Mouse (Mus musculus) spleen, adult 2 months (tissue): ENCODE measurements around the gene Lonp1. TPM values are rescaled to one million over a fixed set of nuclear protein-coding genes. Genes with fewer than 3 reads are reported as not detected.

Experiments used
- DNase-seq, 2 experiments: peaks; one replicate each; pipeline versions ENCODE4 v3.0.0 to v3.0.0-alpha.2; 2012 to 2021; ENCODE audit warnings: low spot score in 2 of 2, low read depth in 1 of 2
- H3K27ac ChIP-seq: fragments of 200-500 bp; 2 replicates; pipeline ENCODE4 v1.5.1; 2012; ENCODE audit warnings: low read length, inconsistent platforms; ENCODE audit not compliant: insufficient read depth
- H3K27me3 ChIP-seq: fragments of 200-500 bp; 2 replicates; pipeline ENCODE4 v1.6.1; 2012; ENCODE audit warnings: mild to moderate bottlenecking, moderate library complexity, low read length, inconsistent platforms; ENCODE audit not compliant: control insufficient read depth, insufficient read depth
- H3K36me3 ChIP-seq: fragments of 200-500 bp; 2 replicates; pipeline ENCODE4 v1.6.1; 2012; ENCODE audit warnings: mild to moderate bottlenecking, low read length, inconsistent platforms; ENCODE audit not compliant: control insufficient read depth, insufficient read depth
- H3K4me1 ChIP-seq: fragments of 200-500 bp; 2 replicates; pipeline ENCODE4 v1.6.1; 2011; ENCODE audit warnings: inconsistent platforms; ENCODE audit not compliant: control insufficient read depth, insufficient read depth, insufficient read length
- H3K4me3 ChIP-seq: fragments of 200-500 bp; 2 replicates; pipeline ENCODE4 v1.5.1; 2011; ENCODE audit warnings: mild to moderate bottlenecking, inconsistent platforms; ENCODE audit not compliant: insufficient read depth, insufficient read length; ENCODE audit errors: extremely low read depth
- CTCF ChIP-seq: fragments of 200-500 bp; IDR thresholded peaks from 2 replicates; pipeline ENCODE4 v1.5.1; 2011; ENCODE audit warnings: mild to moderate bottlenecking, inconsistent platforms; ENCODE audit not compliant: insufficient read depth, insufficient read length, insufficient replicate concordance; ENCODE audit errors: extremely low read depth
- POLR2A ChIP-seq: fragments of 200-500 bp; IDR thresholded peaks from 2 replicates; pipeline ENCODE4 v1.6.1; 2011; ENCODE audit warnings: low read depth, low read length, inconsistent platforms
- WGBS: fragments of 180-500 bp; shearing (Covaris S2); methylation state at CpG from one replicate; pipeline ENCODE4 v1.1.7; 2018; 5-methylcytosine and 5-hydroxymethylcytosine counted together
- polyA plus RNA-seq: library from polyadenylated mRNA; depleted of rRNA; stranded (reverse); fragments of >200 nt; gene quantifications from 2 replicates; pipeline ENCODE4 v1.2.3, GENCODE M21; 2012

Lonp1 gene
- polyA plus RNA-seq, 1 experiment: 35.2 TPM

DNA sequence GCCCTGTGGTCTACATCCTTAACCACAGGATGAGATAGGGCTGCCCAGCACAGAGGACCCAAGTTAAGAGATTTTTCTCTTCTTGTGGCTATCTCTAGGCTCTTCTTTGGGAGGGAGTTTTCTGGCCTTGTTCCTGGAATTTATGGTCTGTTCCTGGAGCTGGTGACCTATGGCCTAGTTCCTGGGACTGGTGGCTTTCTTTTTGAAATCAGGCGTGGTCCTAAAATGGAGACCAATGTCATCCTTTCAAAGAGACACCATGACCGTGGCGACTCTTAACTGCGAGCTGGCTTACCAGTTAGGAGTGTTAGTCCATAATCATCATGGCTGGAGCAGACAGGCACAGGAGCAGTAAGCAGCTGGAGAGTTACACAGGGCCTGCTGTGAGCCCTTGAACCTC, 39.7 kb upstream of the Lonp1 start:
- Histone ChIP-seq H3K36me3 (no peaks in the 10 kb centered on the region), H3K27me3 (no peaks in the 10 kb centered on the region), H3K27ac (no peak overlapping the region), H3K4me3 (no peak overlapping the region), H3K4me1 (peaks cover 2% of the 10 kb centered on the region; the same call in 1 of the 2 replicates)
- DNase-seq: no peak
- TF ChIP-seq CTCF (no peak), POLR2A (no peak)
- WGBS: 91% methylated on average over 4 of the region's 4 CpGs

DNA sequence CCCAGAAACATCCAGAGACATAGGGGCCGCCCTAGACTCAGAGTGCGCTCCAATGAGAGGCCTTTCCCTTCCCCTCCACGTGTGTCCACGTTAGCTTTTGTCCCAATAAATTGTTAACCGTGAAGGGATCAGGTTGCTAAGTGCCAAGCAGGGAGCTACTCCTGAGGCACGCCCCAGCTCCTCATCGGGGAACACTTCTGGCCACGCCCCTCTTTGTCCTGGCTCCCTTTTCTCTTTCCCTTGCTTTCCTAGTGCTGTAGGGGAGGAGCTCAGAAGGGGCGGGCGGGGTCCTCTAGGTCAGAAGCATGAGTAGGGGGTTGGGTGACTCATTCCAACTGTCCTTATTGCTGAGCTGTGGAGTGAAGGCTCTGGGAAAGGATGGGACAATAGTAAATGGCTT, 37.6 kb upstream of the Lonp1 start:
- WGBS: 55% methylated on average over 10 of the region's 10 CpGs
- no peaks in the 10 kb centered on the region for H3K36me3 ChIP-seq
- no peak for DNase-seq
- H3K27me3 ChIP-seq: no peaks in the 10 kb centered on the region
- no peak for TF ChIP-seq CTCF
- no peak for TF ChIP-seq POLR2A
- H3K4me3 ChIP-seq: no peak overlapping the region
- H3K4me1 ChIP-seq: peaks cover 2% of the 10 kb centered on the region; the same call in 1 of the 2 replicates
- H3K27ac ChIP-seq: no peak overlapping the region

DNA sequence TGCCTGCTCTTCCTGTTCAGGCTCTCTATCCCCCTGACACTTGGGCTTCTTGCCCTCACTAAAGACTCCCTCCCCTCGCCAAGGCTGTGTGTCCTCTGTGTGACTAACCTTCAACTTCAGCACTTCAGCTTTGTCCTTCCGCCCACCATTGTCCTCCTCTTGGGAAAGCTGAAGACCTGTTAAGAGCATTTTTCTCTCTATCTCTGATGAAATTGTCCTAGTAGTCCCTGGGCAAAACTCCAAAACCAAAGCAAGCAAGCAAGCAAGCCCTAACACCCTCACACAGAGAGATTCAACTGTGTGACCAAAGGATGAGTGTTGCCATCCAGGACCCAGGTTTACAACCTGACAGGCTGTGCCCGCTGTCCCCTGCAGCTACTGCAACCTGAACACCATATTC, 37.0 kb upstream of the Lonp1 start:
- no peak for TF ChIP-seq CTCF
- no peak for TF ChIP-seq POLR2A
- Histone ChIP-seq H3K27me3 (no peaks in the 10 kb centered on the region), H3K36me3 (no peaks in the 10 kb centered on the region), H3K27ac (no peak overlapping the region), H3K4me1 (peaks cover 1% of the 10 kb centered on the region; the same call in 1 of the 2 replicates), H3K4me3 (no peak overlapping the region)
- no peak for DNase-seq
- WGBS: 82% methylated on average over 3 of the region's 3 CpGs

DNA sequence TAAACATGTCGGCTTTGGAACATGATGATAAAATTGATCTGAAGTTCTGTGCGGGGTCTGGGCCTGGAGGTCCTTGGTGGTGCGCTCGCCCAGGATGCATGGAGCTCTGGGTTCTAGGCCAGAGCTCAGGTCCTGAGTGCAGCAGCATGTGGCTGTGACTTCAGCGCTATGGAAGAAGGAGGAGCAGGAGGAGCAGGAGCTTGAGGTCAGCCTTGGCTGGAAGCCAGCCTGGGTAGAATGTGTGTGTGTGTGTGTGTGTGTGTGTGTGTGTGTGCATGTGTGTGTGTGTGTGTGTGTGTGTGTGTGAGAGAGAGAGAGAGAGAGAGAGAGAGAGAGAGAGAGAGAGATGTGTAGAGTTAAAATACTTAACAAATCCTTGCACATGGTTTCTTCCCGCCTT, 29.5 kb upstream of the Lonp1 start:
- H3K4me3 ChIP-seq: no peak overlapping the region
- no peaks in the 10 kb centered on the region for H3K27me3 ChIP-seq
- H3K4me1 ChIP-seq: no peaks in the 10 kb centered on the region
- 80% methylated on average over 6 of the region's 6 CpGs for WGBS
- no peak for DNase-seq
- no peak overlapping the region for H3K27ac ChIP-seq
- TF ChIP-seq CTCF: no peak
- TF ChIP-seq POLR2A: no peak
- no peaks in the 10 kb centered on the region for H3K36me3 ChIP-seq

DNA sequence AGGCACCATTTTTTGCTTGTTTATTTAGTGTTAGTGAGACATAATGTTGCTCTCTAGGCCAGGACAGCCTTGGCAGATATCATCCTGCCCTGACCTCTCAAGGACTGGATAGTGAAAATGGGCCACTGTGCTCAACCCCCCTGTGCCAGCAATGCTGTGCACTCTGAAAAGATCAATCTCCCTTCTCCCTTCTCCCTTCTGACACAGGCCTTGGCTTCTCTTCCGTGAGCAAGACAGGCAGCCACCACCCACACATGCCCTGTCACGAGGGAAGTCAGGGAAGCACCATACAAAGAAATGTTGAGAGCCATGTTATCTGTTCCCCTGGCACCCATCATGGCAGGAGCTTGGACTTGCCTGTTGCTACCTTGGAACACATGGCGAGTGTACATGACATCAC, 28.6 kb upstream of the Lonp1 start:
- H3K27ac ChIP-seq: no peak overlapping the region
- TF ChIP-seq CTCF (no peak), POLR2A (no peak)
- 75% methylated on average over 3 of the region's 3 CpGs for WGBS
- no peak for DNase-seq
- H3K4me1 ChIP-seq: no peaks in the 10 kb centered on the region
- H3K36me3 ChIP-seq: no peaks in the 10 kb centered on the region
- no peaks in the 10 kb centered on the region for H3K27me3 ChIP-seq
- no peak overlapping the region for H3K4me3 ChIP-seq

DNA sequence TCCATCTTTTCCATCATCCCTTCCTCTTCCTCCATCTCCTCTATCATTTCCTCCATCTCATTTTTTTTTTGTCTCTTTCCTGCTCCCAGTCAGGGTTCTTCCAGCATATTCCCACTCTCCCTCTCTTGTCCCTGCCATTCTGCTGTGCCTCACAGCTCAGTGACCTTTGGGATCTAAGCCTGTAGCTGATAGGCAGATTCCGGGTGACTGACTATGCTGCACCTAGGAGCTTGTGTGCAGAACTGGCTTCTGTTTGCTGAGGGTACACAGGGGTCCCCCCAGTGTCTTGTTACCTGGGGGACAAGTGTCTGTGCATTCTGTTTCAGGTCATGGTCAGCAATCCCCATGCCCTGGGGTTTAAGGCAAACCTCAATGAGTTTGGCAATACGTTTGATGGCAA, 28.1 kb upstream of the Lonp1 start:
- H3K27ac ChIP-seq: no peak overlapping the region
- no peaks in the 10 kb centered on the region for H3K27me3 ChIP-seq
- no peak overlapping the region for H3K4me3 ChIP-seq
- DNase-seq: no peak
- H3K36me3 ChIP-seq: no peaks in the 10 kb centered on the region
- no peak for TF ChIP-seq POLR2A
- no peak for TF ChIP-seq CTCF
- H3K4me1 ChIP-seq: no peaks in the 10 kb centered on the region
- WGBS: 79% methylated on average over 2 of the region's 2 CpGs

DNA sequence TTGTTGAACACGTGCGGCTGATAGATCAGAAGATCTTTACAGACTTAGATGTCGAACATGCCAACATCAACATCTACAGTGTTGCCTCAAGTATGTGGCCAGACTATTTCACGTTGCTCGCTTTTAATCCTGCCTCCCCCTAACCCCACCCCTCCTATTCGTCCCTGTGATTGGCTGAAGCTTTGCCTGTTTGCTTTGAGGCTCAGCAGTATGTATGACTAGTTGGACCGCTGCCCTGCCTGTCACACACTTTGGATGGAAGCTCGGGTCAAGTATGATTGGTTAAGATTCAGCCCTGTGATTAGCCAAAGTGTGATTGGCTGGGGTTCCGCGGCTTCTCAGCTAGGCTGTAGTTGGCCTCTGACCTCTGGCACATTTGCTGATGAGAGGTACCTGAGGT, 25.1 kb upstream of the Lonp1 start:
- no peak for DNase-seq
- H3K27ac ChIP-seq: no peak overlapping the region

More for the DNA sequence above, 25.1 kb upstream of the Lonp1 start:
- Histone ChIP-seq H3K36me3 (no peaks in the 10 kb centered on the region), H3K4me3 (no peak overlapping the region), H3K27me3 (no peaks in the 10 kb centered on the region), H3K4me1 (no peaks in the 10 kb centered on the region)
- 38% methylated on average over 10 of the region's 10 CpGs for WGBS
- TF ChIP-seq POLR2A (no peak), CTCF (no peak)
